Mouse (Mus musculus): ENCODE data around the gene Mllt6. TPM values are rescaled to one million over a fixed set of nuclear protein-coding genes. Genes with fewer than 3 reads are reported as not detected.
"Not testable (repeated sequence)": the region's sequence is repeated elsewhere in the genome, so short reads cannot be mapped to it uniquely, and the experiment has no call there.

The Mllt6 gene
- 10 to 100 TPM; 58.1 to 61.7 TPM for total RNA-seq (2021)
- long read RNA-seq, experiment 1, partial matches to known transcripts = 18 of 18 reads
- long read RNA-seq, experiment 1, other reads (novel, unspliced or antisense) = 0 of 18 reads
- long read RNA-seq, experiment 2, partial matches to known transcripts = 2 of 8 reads
- long read RNA-seq, experiment 2, other reads (novel, unspliced or antisense) = 6 of 8 reads

DNA sequence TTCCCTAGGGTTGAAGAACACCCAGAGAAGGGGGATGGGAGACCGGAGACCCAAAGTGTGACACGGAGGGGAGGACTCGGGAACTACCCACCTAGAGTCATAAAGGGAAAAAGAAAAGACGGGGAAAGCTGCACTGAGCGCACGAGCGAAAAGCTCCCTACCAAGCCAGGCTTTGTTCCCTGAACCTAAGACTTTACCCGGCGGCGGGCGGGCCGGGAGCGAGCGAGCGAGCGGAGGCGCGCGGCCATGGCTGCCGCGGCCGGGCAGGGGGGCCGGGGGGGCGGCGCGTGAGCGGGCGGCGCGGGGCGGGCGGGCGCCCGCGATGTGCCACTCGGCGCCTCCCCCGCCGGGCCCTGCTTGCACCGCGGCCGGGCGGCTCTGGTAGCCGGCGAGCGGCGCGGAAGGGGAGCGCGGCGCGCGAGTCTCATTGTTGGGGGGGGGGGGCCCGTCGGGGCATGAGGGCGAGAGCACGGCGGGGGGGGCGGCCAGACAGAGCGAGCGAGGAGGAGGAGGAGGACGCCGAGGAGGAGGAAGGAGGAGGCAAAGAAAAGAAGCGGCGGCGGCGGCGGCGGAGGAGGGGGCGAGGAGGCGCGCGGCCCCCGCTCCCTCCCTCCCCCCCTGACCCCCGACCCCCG, at the start of gene Mllt6:
Gene Mllt6, plus strand, starts transcription at position 522 of the 635 bp plus-strand sequence.
- intact Hi-C loops (cut with DNase I) = no loop called here
- peak; percentile 82 to 88 for DNase-seq

DNA sequence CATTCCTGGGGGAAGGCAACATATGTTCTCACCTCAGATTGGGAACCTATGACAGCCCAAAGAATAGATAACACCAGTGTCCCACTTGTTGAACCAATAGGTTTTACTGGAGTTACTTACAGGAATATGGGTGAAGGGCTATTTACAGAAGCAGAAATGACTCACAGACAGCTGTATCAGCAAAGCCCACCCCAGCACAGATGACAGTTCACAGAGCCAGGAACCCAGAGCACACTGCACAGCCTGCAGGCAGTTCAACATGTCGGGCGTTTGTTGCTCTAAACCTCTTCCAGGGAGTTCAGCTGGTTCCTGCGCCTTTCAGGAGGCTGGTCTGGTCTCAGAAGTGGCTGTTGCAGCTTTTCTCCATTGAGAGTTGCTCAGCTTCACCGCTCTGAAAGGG, 47.9 kb upstream of the Mllt6 start:
- intact Hi-C loops (cut with DNase I) = no loop called here
- no peak for DNase-seq

DNA sequence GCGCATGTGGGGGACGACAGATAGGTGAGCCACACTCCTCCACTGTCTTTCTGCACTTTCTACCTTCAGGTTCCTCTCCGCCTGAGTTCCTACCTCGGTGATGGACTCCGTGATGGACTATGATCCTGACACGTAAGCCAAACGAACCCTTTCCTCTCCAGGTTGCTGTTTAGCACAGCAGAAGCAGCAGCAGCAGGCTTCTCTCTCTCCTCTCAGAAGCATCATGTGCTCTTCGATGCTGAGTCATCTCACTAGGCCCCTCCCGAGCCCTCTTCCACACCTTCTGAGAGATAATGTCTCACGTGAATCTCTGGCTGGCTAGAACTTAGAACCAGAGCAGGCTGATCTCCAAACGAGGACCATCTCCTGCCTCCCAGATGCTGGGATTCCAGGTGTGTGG, 44.8 kb upstream of the Mllt6 start:
- intact Hi-C loops (cut with DNase I) = no loop called here
- DNase-seq = no peak

DNA sequence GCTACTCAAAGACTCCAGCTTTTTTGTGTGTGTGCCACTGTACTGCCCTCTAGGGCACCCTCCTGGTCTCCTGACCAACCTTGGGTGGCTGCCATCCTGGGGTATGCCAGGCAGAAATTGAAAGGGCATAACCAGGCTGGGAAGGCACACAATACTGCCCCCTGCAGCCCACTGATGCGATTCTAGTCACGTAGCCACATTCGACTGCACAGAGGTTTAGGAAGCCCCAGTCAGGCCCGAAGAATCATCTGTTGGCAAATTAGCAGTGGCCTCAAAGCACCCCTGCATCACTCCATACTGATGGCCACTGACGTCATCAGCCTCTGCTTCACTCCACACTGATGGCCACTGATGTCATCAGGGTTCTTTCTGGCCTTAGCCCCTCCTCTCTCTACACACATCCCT, 43.8 kb upstream of the Mllt6 start:
- intact Hi-C loops (cut with DNase I) = no loop called here
- DNase-seq = peak; percentile 57 to 78

DNA sequence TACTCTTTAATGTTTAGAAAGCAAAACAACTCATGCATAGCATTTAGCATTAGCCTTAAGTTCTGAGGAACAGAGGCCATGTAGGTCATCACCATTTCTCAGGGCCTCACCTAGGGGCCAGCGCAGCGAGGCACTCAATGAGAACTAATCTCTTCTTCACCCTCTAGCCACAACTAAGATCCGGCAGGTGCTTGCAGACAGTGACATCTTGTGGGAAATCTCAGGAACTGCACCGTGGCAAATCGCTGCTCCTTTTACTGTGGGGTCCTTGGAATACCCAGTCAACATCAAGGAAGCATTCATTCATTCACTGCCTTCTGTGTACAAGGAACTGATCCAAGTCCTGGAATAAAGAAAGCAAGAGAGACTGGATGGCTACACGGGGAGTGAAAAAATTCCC, 40.8 kb upstream of the Mllt6 start:
- peak; percentile 62 to 78 for DNase-seq
- intact Hi-C loops (cut with DNase I) = loop anchor here (1.0 to 5.0 kb wide), 4 partner anchors 45 to 215 kb away; partner anchors contain the start of gene Srcin1

DNA sequence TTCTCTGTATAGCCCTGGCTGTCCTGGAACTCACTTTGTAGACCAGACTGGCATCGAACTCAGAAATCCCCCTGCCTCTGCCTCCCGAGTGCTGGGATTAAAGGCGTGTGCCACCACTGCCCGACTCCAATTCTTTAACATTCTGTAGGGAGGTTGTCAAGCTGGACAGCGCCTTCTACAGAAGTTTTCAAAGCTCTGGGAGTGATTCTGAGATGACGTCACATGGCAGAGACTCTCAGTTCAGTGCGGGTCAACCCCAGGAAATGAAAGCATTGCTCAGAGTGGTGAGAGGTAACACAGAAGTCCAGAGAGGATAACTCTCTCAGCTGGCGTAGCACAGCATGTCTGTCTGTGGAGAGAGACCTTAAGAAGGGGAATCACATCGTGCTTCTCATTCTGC, 40.0 kb upstream of the Mllt6 start:
- intact Hi-C loops (cut with DNase I) = loop anchor here (2.0 to 5.0 kb wide), 3 partner anchors 46 to 216 kb away; partner anchors contain the start of gene Srcin1
- no peak for DNase-seq

DNA sequence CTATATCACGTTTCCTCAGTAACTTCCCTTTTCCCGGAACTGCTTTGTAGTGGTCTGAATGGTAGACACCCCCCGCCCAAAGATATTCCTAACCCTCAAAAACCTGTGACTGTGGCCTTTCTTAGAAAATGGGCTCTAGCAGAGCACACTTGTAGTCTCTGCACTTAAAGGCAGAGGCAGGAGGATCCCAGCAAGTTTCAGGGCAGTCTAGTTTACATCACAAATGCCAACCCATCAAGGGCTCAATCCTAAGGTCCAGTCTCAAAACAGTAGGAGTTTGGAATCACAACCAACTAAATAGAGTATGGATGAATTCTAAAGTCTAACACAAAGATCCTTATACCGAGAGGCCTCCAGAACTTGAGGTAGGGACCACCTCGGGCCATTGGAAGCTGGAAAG, 37.7 kb upstream of the Mllt6 start:
- DNase-seq = no peak
- intact Hi-C loops (cut with DNase I) = no loop called here

DNA sequence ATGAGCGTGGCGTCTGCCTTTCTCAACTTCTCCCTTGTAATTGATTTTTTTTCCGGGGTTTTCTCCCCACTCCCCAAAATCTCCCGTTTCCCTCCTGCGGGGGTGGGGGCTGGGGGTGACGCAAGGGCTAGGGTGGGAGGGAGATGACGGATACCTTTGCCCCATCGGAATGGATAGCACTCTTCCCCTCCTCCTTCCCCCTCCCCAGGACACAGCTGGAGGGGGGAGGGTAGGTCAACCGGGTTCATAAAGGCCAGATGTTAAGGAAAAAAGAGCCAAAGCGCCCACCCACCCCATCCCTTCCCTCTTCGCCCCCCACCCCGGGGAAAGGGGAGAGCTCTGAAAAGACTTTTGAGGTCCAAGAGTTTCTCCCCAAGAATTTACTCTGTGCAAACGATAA, 36.8 kb upstream of the Mllt6 start:
- no peak for DNase-seq
- intact Hi-C loops (cut with DNase I) = no loop called here

DNA sequence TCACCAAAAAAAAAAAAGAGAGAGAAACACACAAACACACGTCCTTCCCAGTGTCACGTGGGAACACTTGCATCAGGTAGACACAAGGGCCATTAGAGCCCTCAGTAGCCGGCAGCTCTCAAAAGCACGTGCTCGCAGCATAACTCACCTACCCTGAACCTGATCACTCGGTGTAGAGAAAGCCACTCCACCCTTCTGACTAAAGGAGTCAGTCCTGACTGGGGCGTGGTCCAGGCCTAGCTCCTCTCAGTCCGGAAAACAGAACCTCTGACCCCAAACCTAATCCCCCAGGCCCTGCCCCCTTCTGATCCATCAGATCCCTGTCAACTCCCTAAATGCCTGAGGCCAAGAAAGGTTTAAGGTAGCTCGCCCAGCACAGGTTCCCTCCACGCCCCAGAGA, 36.4 kb upstream of the Mllt6 start:
- intact Hi-C loops (cut with DNase I) = no loop called here

DNA sequence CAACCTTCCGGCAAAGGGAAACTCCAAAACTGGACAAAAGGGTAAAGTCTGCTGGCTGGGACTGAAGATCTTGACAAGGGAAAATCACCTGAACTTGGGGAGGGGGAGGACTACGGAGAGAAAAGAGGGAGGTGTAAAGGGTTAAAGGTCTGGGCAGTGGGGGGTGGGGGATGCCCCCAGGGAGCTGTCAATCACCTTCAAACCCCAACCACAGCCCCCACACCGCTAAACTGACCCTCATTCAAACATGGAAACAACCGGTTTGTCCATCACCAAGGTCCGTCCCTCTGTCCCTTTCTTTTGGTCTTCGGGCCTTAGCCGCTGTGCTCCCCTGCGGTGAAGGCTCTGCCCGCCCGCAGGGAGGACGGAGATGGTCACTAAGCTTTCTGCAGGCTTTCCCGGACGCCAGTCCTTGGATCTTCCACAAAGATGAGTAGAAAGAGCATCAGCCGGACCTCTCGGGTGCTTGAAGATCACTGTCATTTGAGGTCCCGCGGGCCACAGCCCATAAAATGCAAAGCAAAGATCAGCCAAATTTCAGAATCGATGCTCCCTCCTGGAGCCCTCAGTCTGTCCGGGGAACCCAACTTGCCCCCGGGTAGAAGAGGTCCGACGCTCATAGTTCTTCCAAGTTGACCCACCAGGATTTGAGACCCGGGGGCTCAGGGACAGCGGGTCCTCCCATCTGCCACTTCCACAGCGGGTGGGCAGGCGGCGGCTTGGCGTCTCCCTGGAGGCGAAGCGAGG, 35.5 kb upstream of the Mllt6 start:
- DNase-seq = no peak
- intact Hi-C loops (cut with DNase I) = no loop called here

More for the DNA sequence above, 36.4 kb upstream of the Mllt6 start:
- no peak for DNase-seq

DNA sequence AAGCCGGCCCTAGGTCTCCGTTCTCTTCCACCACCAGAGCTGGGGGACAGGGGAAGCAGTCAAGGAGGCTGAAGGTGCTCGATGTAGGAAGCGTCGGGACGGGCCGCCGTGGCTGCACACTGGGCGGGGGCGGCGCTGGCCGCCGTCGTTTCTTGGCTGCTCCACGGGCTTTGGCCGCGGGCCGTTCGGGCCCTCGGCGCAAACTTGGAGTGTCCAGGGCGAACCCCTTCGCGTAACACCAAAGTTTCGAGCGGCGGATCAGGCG, 35.0 kb upstream of the Mllt6 start:
- no peak for DNase-seq
- intact Hi-C loops (cut with DNase I) = no loop called here

DNA sequence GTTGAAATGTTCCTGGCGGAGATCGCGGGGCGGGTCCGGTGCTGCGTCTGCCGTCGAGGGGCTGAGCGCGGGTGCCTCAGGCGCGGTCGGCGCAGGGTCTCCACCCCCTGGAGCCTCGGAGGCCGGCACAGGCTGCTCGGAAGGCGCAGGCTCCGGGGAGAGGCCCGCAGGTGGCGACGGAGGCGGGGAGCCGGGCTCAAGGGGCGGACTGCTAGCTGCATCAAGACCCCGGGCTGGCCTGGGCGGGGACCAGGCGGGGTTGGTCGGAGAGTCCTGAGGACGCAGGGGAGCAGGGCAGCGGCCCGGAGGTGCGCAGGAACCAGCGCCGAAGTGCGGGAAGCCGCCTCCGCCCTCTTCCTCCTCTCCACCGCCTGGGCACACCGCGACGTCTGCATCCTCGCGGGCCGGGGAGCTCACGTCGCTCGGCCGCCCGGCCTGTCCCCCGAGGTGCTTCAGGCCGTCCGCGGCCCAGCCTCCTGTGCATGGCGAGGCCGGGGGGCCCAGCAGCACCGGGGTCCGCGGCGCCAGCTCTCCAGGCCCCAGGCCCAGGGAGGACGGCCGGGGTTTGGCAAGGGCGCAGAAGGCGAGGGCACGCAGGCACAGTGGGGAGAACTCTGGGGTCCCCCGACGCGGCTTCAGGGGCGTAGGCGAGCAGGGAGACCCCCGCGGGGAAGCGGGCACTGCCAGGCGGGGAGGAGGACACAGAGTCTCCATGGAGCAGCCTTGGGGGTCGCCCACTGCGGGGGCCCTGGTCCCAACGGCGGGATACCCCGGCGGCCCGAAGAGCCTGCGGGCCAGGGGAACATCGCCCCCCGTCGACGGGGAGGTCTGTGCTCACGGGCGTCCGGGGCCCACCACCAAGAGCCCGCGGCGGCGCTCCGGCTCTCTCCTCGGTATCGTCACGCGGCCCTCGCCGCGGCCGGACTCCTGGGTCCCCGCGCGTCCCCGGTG, 34.4 kb upstream of the Mllt6 start:
- intact Hi-C loops (cut with DNase I) = no loop called here
- peak; percentile 38 to 41 for DNase-seq

DNA sequence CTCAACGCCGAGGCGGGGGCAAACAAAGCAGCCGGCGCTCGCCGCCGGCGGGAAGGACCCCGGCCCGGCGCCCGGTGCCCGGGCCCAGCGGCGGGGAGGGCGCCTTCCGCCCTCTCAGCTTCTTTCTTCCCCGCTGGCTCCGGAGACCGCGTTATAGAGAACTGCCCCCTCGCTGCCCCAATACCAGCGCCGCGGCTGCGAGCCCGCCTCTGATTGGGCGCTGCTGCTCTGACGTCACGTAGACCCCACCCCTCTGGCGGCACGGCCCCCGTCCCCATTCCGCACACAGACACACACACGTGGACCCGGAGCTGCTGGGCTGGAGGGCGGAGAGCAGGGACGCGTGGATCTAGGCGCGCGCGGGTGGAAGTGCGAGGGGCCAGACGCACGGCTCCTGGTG, 33.6 kb upstream of the Mllt6 start, which contains the start of gene Epop:
Gene Epop, minus strand, starts transcription at position 127 of the 400 bp plus-strand sequence.
- DNase-seq = peak; percentile 88 to 89
- intact Hi-C loops (cut with DNase I) = no loop called here

DNA sequence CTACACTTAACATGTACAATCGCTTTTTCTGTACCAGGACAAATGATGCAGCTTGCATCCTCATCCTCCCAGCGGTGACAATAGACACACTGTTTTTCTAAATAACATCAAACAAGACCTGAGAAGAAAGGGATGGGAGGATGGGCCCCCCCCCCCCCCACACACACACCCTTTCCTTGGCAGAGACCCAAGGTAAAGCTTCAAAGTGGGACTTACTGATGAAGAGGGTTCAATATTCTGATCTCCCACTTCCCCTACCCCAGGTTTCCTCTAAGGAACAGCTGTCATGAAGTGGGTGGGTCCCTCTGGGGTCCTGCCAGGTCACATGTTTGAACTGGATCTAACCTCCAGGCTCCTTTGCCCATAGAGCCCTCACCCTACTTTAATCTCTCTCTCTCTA, 32.2 kb upstream of the Mllt6 start:
- intact Hi-C loops (cut with DNase I) = no loop called here
- DNase-seq = no peak

DNA sequence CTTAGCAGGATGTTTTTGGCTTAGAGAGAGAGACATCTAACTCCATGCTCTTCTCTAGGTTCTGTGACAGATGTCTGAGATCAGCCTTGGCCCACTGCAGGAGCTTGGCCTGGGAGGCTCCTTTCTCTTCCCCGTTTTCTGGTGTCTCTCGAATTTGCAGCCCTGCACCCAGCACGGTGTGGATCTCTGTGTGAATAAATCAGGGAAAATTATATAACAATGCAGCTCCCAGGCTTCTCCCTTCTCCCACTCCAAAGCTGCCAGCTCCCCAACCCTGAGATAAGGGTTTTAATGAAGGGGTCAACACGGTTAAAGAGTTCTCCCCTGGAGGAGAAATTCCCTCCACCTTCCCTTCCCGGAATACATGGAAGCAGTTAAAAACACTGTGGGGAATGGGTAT, 31.7 kb upstream of the Mllt6 start:
- intact Hi-C loops (cut with DNase I) = no loop called here
- DNase-seq = no peak

DNA sequence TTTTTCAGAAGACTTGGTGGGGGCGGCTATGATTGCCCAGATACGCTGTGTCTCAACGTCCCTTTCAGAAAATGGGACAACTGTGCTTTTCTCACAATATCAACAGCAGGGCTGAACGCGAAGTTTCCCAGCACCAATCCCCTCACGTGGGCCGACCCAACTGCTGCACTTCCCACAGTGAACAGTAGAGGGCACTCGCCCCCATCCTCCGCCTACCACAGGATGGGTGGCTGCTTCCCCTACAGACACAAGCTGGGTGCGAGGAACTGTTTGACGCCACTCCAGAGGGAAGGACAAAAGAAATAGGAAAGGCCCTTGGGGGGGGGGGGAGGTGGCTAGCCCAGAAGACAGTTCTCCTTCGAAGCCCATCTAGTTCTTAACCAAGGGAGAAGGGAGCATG, 31.3 kb upstream of the Mllt6 start:
- intact Hi-C loops (cut with DNase I) = no loop called here
- peak; percentile 83 to 91 for DNase-seq

DNA sequence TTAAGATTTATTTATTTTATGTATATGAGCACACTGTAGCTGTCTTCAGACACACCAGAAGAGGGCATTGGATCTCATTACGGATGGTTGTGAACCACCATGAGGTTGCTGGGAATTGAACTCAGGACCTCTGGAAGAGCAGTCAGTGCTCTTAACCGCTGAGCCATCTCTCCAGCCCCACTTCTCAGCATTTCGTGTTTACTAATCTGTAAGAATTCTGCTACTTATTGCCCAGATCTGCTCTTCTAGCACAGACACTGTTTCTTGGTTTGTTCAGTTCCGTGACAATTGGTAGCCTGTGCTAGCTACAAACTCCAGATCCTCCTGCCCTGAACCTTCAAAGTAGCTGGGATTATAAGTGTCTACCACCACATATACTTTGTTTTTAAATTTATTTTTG, 30.8 kb upstream of the Mllt6 start:
- intact Hi-C loops (cut with DNase I); DNase-seq: not testable (repeated sequence)

DNA sequence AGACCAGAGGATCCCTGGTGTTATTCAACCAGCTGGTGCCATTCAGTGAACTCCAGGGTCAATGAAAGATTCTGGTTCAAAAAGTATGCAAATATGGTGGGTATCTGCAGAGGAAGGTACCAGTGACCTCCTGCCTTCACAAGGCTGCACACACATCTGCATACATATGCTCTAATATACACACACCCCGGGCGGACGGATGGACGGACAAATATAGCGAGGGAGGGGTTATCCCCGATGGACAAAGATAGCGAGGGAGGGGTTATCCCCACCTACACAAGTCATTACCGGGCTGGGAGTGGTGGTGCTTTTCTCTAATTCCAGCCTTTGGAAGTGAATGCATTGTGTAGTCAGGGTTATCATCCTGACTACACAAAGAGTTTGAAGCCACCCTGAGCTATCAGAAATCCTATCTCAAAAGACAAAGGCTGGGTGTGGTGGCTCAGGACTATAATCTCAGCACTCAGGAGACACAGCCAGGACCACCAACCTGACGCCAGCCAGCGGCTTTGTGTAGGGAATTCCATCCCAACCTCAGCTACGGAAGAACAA, 27.7 kb upstream of the Mllt6 start:
- intact Hi-C loops (cut with DNase I) = no loop called here
- no peak for DNase-seq

DNA sequence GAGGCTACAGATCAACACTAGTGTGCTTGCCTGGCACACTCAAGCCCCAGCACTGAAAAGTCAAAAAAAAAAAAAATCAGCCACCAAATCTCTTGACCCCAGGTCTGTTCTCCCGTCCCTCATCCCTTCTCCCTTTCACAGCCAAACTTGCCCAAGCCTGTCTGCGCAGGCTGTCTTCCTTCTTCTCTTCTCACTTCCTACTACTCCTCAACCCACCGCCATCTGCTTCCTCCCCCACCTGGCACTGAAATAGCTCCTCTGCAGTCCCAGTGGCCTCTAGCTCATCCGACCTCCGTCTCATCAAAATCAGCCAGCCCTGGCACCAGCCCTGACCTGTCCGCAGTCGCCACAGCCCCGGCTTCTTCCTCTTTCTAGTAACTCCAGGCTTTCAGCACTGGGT, 21.5 kb upstream of the Mllt6 start:
- intact Hi-C loops (cut with DNase I) = no loop called here

DNA sequence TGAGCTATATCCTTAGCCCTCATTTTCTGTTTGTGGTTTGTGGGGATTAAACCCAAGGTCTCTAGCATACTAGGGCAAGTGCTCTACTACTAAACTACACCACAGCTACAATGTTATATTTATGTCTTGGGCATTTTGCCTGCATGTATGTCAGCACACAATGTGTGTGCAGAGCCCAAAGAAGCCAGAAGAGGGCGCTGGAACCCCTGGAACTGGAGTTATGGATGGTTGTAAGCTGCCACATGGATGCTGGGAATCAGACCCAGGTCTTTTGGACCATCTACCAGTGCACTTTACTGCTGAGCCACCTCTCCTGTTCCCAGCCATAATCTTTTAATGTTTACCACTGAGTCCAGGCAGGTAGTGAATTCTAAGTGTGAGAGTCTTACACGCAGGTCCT, 20.5 kb upstream of the Mllt6 start:
- intact Hi-C loops (cut with DNase I) = no loop called here
- DNase-seq = no peak

More for the DNA sequence above, 21.5 kb upstream of the Mllt6 start:
- no peak for DNase-seq
